Mouse (Mus musculus): Measurements from ENCODE around the gene Cela3a. TPM values are rescaled to one million over a fixed set of nuclear protein-coding genes. Genes with fewer than 3 reads are reported as not detected.
A peak's percentile ranks its signal among the peaks of the same experiment; 100 is the strongest.
"Not testable (repeated sequence)": the region's sequence is repeated elsewhere in the genome, so short reads cannot be mapped to it uniquely, and the experiment has no call there.

Gene Cela3a
- total RNA-seq, 2 experiments from 2014 or later = not detected

GRCm38 (mm10) chr4:137414936-137415335, 5.3 kb upstream of the Cela3a start:
- no peak for DNase-seq

GRCm38 (mm10) chr4:137412185-137412709, 2.7 kb upstream of the Cela3a start:
- DNase-seq = not testable (repeated sequence)

- no peak for DNase-seq
These were observed 4.0 kb downstream of the Cela3a start for GRCm38 (mm10) chr4:137405571-137405970.

- peak; percentile 83 to 84 for DNase-seq
These were observed 12.7 kb downstream of the Cela3a start for GRCm38 (mm10) chr4:137396641-137397525.

GRCm38 (mm10) chr4:137393378-137394135, 16.0 kb downstream of the Cela3a start:
- peak; percentile 55 for DNase-seq

GRCm38 (mm10) chr4:137392874-137393273, 16.7 kb downstream of the Cela3a start:
- DNase-seq = peak; percentile 67 to 70

- DNase-seq = no peak
These were observed 18.3 kb downstream of the Cela3a start for GRCm38 (mm10) chr4:137391287-137391686.

- no peak for DNase-seq
These were observed 19.4 kb downstream of the Cela3a start for GRCm38 (mm10) chr4:137390196-137390595.

GRCm38 (mm10) chr4:137388983-137389382, 20.6 kb downstream of the Cela3a start:
- DNase-seq = peak in 1 of 2 experiments; percentile 48

- DNase-seq = peak; percentile 86 to 89
These were observed 21.4 kb downstream of the Cela3a start for GRCm38 (mm10) chr4:137388059-137388794.

GRCm38 (mm10) chr4:137387482-137388058, 22.0 kb downstream of the Cela3a start:
- DNase-seq = no peak

GRCm38 (mm10) chr4:137380702-137381605, 28.6 kb downstream of the Cela3a start:
- DNase-seq = no peak

- DNase-seq = no peak
These were observed 29.8 kb downstream of the Cela3a start for GRCm38 (mm10) chr4:137379713-137380255.

- DNase-seq = no peak
These were observed 30.5 kb downstream of the Cela3a start for GRCm38 (mm10) chr4:137379085-137379484.

GRCm38 (mm10) chr4:137377526-137378304, 31.9 kb downstream of the Cela3a start:
- peak in 1 of 2 experiments; percentile 49 for DNase-seq

- DNase-seq = no peak
These were observed 32.8 kb downstream of the Cela3a start for GRCm38 (mm10) chr4:137376778-137377177.

GRCm38 (mm10) chr4:137375314-137376278, 34.0 kb downstream of the Cela3a start:
- DNase-seq = peak in 1 of 2 experiments; percentile 37

GRCm38 (mm10) chr4:137373711-137374110, 35.9 kb downstream of the Cela3a start:
- peak in 1 of 2 experiments; percentile 35 for DNase-seq
